Mouse (Mus musculus) C3H10T1/2 (cell line): Measurements from ENCODE around the gene Cylc2. TPM values are rescaled to one million over a fixed set of nuclear protein-coding genes. Genes with fewer than 3 reads are reported as not detected.

ENCODE experiments used
- polyA plus RNA-seq, 2 experiments: library from polyadenylated mRNA; unstranded; fragments of >200 nt; fragmentation: generic; extraction: Trizol; gene quantifications; one replicate each; pipeline ENCODE4 v1.2.1; 2012; ENCODE audit warnings: missing spikeins in 2 of 2

Gene Cylc2
- polyA plus RNA-seq = not detected

DNA sequence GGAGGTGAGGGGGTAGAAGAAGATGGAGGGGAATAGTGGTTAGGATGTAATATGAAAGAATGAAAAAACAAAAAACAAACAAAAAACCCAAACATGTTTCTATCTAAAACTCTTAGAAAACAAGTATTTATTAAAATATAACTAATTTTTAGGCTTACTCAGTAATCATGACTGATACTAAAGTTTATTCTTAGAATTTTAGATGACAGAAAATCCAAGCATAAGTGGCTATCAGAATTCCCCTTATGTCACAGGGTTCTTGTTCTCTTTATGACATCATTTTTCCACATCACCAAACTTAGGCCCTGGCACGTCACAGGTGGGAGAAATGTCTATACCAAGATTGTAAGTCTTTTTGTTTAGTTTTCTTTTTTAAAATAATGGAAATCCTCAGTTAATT is at the start of gene Cylc2:
Gene Cylc2 (plus strand): TSS at position 301 of the 400 bp plus-strand sequence.

